Mouse (Mus musculus) E14TG2a.4 (cell line): Measurements from ENCODE around the gene Fkbp11.

Source experiments
- CTCF ChIP-seq: conservative IDR thresholded peaks from 2 replicates; pipeline ENCODE4 v1.5.1; 2014; ENCODE audit warnings: low read length
- NANOG ChIP-seq: IDR thresholded peaks from 2 replicates; pipeline ENCODE4 v1.6.1; 2014; ENCODE audit warnings: borderline replicate concordance, low read length, mixed read lengths
- POU5F1 ChIP-seq: IDR thresholded peaks from 2 replicates; pipeline ENCODE4 v1.6.1; 2014; ENCODE audit warnings: low read length, borderline replicate concordance

DNA sequence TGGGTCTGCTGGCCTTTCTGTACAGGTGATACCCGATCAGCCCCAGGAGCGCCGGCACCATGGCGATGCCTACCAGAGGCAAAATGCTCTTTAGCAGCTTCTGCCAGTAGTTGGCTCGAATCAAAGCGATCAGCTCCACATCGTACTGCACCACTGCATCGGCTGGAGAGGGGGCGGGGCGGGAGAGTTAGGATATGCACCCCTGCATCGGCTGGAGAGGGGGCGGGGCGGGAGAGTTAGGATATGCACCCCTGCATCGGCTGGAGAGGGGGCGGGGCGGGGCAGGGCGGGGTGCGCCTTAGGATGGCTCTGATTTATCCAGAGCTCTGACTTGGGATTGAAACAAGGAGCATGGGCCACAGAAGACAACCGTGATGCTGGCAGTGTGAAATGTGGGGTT, 3.6 kb downstream of the Fkbp11 start:
- no peak for TF ChIP-seq CTCF
- no peak for TF ChIP-seq POU5F1
- TF ChIP-seq NANOG: no peak
